Mouse (Mus musculus) regulatory T cell (primary cell): ENCODE data around the gene Pex1.
"Not testable (repeated sequence)": the region's sequence is repeated elsewhere in the genome, so short reads cannot be mapped to it uniquely, and the experiment has no call there.

ENCODE experiments used
- in situ Hi-C: fragments of 300-600 bp; cut with MboI, MseI; formaldehyde crosslinking; loops from one replicate; pipeline ENCODE4 v1.15.1; 2025; ENCODE audit warnings: high pct_unique_total_duplicates

The Pex1 gene

DNA sequence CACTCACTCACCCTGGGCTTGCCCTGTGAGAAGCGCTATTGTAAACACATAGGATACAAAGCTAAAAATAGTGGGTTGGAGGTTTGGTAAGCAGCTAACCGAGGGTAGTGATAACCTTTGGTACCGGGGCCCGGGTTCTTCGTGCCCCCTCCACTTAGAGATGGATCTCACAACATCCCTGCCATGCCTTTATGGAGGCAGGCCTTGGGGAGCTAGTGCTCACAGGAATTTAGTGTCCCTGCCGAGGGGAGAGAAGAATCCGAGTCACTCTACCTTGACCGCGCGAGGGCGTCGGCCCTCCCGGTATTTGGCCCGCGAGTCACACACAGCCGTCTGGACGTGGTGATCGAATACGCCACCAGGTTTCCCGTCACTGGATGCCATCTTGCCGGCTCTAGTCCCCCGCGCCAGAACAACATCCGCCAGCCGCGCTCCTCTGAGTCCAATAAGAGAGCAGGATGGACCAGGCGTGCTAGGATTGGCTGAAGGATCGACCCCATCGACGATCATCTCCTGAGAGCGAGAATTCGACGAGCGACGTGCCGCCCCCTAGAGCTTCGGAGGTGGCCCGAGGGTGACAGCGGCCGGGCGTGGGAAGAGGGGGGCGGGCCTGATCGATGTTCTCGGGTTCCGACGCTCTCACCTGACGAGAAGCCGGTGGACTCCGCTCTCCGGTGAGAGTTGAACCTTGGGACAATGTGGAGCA, at the start of gene Pex1:
Gene Pex1 (plus strand): TSS at position 374 of the 706 bp plus-strand sequence.
- in situ Hi-C loops = no loop called here

DNA sequence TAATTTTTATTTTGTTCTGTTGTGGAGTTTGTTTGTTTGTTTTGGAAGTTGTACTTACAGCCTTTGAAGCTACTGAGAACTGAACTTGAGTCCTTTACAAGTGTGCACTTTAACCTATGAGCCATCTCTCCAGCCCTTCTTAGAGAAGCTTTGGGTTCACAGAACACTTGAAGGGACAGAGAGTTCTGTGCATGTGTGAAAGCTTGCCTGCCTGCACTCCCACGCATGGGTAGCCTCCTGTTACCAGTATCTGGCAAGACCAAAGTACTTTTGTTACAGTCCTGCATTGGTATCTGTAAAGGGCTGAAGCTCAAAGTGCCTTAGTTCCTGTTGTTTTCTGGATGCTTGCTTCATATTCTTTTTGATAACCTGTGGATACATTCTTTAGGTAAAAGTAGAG, 49.6 kb upstream of the Pex1 start:
- in situ Hi-C loops = loop anchor here (10.0 kb wide), 1 partner anchor 401 kb away; no protein-coding TSS in a partner anchor

GRCm38 (mm10) chr5:3551481-3551880, 44.4 kb upstream of the Pex1 start:
- in situ Hi-C loops = no loop called here

DNA sequence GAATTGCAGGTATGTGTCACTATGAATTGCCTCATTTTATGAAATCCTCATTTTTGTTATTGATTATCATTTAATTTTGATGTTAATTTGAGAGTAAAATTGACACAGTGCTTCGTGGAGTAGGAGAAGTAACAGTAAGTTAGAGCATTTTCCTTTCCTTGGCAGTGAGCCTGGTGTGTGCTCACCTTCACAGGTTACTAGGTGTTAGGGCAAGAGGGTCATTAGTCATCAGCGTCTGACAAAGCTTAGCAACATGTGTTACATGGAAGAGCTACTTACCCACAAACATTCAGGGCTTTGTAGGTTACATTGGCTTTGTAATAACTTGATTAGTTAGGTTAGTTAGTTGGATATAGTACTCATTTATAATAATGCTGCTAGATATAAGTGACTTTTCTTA, 41.7 kb upstream of the Pex1 start:
- in situ Hi-C loops = no loop called here

DNA sequence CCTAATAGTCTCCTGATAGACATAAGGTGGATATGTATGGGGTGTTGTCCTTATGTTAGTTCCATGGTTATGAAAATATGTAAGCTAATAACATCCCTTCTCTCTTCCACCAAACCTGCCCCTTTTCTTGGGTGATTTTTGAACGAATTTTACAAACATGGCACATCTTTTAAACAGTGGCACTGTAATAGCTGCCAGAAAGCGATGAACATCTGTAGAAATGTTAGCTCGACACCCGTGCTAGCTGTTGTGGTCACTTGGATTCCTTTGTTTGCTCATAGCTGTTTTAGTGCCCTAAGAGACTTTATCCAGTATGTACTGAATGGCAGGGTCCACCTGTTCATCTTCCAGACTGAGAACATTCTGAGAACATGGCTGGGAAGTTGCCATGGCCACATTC, 24.6 kb upstream of the Pex1 start, which contains the start of gene 1700109H08Rik:
Gene 1700109H08Rik (plus strand): TSS at position 301 of the 400 bp plus-strand sequence.
- in situ Hi-C loops = no loop called here

DNA sequence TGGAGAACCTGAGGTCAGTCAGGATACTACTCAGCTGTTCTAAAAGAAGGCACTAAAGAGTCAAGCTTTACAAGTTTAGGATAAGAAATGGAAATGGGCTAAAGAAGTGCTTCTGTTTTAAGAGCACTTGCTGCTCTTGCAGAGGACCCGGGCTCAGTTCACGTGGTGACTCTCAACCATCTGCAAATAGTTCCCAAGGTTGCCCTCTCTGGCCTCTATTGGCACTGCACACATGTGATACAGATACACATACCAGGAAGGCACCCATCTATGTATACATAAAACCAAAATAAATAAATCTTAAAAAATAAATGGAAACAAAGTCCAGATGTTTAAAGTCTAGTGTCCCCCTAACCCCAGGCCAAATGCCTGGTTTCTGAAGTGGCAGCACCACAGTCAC, 21.0 kb upstream of the Pex1 start:
- in situ Hi-C loops = no loop called here

- in situ Hi-C loops = no loop called here
Observed at GRCm38 (mm10) chr5:3577939-3578338, 17.9 kb upstream of the Pex1 start.

DNA sequence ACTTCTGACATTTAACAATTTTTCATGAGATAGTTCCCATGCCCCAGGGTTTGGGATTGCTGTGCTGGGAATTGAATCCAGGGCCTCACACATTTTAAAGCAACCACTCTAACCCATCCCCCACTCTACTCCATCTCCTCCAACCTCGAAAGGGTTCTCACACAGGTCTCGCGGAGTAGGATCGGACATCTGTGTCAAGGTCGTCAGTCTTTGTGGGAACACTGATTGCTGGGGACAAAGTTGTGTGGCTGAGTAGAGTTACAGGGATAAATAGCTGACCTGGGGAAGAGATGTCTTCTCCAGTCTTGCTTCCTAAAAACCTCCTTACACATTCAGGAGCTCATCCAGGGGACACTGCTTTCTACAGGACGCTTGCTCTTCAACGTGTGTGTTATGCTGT, 16.8 kb upstream of the Pex1 start:
- in situ Hi-C loops = no loop called here

DNA sequence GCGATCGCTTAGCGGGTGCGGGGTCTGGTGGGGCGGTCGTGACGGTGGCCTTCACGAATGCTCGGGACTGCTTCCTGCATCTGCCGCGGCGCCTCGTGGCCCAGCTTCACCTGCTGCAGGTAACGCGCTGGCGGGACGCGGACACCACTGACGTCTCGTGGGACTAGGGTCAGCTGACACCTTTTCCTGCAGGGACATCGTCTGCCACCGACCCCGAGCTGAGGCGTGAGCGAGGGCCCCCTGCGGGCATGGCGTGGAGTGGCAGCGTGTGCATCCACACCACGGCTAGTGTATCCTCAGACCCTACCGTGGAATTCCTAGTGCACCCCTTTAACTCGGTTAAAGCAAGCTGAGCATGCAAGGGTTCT, 517 bp downstream of the Pex1 start, which contains the start of gene Rbm48:
Gene Rbm48 (minus strand): TSS at position 187 of the 368 bp plus-strand sequence.
- in situ Hi-C loops = no loop called here

DNA sequence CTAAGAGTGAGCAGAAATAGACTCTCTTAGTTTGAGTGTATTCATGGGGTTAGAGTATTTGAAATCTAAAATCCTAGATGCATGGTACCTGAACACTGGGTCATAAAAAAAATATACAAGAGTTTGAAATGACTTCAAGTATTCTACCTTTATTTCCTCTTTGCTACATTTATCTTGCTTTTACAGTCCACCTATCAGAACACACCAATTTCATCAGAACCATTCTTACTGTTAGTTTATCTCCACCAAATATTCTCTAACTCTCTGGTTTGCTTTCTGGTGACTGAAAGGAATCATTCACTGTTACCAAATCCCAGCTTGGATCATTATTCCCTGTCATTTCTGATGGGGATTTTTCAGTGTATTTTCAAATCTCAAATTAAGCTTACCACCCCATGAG, 1.3 kb downstream of the Pex1 start:
- in situ Hi-C loops = no loop called here

DNA sequence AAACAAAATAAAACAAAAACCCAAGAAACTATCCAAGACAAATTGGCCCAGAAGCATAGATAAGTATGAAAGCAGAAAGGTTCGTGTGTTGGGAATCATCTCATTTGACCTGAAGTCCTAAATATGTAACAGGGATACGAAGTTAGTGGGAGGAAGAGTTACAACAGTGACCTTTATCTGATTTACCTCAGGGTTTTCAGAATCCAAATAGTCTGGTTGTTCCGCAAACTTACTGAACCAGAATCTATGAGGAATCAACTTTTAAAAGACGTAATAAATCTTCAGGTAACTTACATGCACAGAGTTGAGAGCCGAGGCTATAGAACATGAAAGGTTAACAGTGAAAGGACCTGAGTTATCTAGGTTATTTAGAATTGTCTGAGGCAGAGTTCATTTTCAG, 2.9 kb downstream of the Pex1 start:
- in situ Hi-C loops = no loop called here

- in situ Hi-C loops = no loop called here
Observed at GRCm38 (mm10) chr5:3600298-3600697, 4.4 kb downstream of the Pex1 start.

DNA sequence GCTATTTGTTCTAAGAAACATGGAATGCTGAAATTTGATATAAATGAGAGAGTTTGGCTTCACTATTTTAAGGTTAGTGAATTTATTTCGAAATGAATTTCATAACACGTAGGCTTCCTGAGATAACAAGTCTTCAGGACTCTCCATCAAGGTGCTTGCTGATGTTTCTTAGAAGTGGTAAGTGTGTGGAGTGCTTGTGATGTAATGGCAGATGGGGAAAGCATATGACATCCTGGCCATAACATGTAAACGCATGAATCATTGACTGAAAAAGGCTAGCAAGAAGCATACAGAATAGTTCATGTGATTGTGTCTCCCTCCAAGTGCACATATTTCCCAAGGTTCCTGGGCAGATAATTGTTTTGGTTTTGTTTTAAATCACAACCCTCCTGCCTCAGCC, 4.9 kb downstream of the Pex1 start:
- in situ Hi-C loops = no loop called here

- in situ Hi-C loops = no loop called here
Observed at GRCm38 (mm10) chr5:3607114-3607513, 11.2 kb downstream of the Pex1 start.

- in situ Hi-C loops = no loop called here
Observed at GRCm38 (mm10) chr5:3609241-3609640, 13.4 kb downstream of the Pex1 start.

DNA sequence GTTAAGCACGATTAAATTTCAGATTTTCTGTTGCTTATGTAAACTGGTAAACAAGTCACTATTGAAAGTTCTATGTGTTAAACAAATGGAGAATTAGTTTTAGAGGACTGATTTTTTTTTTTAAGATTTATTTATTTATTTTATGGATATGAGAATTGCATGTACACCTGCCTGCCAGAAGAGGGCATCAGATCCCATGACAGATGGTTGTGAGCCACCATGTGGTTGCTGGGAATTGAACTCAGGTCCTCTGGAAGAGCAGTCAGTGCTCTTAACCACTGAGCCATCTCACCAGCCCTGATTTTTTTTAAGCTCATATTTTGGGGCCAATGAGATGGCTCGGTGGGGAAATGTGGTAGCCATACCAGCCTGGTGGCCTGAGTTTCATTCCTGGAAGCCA, 16.0 kb downstream of the Pex1 start:
- in situ Hi-C loops = not testable (repeated sequence)

DNA sequence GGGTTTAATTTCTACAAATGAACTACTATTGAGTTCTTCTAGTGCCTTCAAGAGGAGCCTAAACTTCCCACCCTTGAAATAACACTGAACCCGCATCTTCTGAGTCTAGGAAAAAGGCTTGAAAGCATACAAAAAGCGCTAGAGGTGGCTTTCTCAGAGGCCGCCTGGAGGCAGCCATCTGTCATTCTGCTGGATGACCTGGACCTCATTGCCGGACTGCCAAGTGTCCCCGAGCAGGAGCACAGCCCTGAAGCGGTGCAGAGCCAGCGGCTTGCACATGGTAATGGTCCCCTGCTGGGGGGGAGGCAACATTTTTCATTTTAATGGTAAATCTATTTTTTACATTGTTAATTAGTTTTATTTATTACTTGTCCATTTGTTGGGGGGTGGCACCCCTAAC, 24.6 kb downstream of the Pex1 start:
- in situ Hi-C loops = no loop called here

GRCm38 (mm10) chr5:3630055-3630454, 34.2 kb downstream of the Pex1 start:
- in situ Hi-C loops = no loop called here

DNA sequence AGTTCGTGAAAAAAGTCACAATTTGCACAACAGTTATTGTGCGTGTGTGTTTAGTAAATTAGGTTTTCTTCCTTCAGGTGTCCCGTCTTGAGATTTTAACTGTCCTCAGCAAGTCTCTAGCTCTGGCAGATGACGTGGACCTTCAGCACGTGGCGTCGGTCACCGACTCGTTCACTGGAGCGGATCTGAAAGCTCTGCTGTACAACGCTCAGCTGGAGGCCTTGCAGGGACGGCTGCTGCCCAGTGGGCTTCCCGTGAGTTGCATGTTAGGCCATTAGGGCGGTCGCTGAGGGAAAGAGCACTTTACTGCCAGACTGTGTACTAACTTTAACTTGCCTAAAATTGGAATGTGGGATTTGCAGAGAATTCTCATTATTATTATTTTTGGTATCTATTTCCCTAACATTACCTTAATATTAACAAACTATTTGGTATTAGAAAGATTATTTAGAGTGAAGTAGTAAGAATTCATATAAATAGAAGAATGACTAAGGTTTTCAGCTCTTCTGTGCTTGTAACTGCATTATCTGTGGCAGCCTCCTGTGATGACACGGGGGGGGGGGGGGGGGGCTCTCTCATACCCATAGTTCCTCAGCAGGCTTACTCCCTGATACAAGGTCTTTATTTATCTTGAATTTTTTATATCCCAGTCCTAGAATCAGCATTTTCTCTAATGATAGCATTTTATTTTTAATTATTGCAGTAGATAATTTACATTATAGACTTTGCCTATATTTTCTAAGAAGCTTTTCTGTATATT, 35.8 kb downstream of the Pex1 start:
- in situ Hi-C loops = no loop called here

DNA sequence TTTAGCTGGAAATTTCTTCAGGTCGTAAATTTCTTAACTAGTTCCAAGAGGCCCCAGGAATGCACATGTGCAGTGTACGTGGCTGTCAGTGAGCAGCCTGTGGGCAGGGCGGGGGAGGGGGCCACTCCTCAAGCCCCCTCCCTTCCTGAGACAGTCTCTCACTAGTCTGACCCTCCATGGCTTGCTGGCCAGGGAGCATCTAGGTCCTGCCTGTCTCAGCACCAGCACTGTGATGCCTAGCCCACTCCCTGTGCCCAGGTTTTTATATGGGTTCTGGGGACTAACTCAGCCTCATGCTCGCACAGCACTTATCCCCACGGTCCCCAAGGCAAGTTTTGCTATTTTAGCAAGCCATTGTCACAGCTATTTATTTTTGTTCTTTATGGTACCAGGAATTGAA, 36.4 kb downstream of the Pex1 start:
- in situ Hi-C loops = no loop called here

GRCm38 (mm10) chr5:3633315-3633714, 37.4 kb downstream of the Pex1 start:
- in situ Hi-C loops = no loop called here

DNA sequence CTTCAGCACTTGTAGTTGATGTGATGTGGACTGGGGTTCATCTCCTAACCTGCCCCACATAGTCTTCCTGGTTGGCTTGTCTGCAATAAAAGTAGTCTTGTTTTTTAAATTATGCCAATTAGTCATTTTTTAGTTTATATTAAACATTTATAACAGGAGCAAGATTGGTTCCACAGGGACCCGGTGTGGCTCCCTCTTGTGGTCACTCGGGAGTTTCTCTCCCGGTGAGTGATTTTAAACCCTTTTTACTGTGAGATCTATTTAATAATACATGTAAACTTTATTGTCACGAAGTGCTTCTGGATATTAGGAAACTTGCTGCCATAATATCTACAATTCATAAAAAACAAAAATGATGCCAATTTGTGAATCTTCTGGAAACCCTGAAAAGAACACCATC, 38.1 kb downstream of the Pex1 start:
- in situ Hi-C loops = no loop called here

DNA sequence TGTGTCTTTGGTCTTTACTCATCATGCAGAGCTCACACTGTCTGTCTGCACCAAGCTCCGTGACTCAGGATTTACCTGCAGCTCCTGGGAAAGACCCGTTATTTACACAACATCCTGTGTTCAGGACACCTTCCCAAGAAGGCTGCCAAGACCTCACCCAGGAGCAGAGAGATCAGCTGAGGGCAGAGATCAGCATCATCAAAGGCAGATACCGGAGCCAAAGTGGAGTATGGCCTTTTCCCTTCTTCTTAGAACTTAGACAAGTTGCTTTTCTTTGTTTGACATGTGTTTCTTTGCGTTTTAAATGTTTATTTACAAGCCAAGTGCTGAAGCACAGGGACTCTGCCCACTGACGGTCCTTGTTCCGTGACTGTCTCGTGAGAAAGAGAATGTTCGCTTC, 39.4 kb downstream of the Pex1 start:
- in situ Hi-C loops = no loop called here
